Mouse (Mus musculus): ENCODE data around the gene Hist2h3b. TPM values are rescaled to one million over a fixed set of nuclear protein-coding genes. Genes with fewer than 3 reads are reported as not detected.

Hist2h3b gene
- polyA plus RNA-seq, 1 experiment from 2014 or later, result 36.5 TPM

DNA sequence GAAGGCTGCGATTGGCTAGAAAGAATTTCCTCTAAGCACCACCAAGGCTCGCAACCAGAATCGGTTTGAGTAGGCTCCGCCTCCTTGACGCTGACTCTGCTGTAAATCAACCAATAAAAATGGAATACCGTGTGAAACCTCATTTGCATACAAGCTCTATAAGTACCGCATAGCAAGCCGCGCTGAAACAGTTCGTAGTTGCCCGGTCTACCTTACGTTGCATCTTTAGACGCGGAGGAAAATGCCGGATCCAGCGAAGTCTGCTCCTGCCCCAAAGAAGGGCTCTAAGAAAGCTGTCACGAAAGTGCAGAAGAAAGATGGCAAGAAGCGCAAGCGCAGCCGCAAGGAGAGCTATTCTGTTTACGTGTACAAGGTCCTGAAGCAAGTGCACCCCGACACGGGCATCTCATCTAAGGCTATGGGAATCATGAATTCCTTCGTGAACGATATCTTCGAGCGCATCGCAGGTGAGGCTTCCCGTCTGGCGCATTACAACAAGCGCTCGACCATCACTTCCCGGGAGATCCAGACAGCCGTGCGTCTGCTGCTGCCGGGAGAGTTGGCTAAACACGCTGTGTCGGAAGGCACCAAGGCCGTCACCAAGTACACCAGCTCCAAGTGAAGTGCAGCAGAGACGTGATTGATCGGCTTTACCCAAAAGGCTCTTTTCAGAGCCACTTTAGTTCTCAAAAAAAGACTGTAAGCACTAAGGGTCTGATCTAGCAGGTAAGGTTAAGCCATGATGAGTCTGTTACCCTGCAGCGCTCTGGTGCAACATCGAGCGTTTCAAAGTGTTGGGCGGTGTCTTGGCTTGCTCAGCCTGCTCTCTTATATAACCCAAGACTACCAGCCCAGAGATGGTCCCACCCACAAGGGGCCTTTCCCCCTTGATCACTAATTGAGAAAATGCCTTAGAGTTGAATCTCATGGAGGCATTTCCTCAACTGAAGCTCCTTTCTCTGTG lies 1.3 kb downstream of the Hist2h3b start, which contains the start of gene Hist2h2bb:
Gene Hist2h2bb, plus strand, starts transcription at position 242 of the 964 bp plus-strand sequence.
- ATAC-seq (replicated peaks; ENCODE audit: low FRiP score, low read depth), result peak; percentile 95
- peak; percentile 99 for DNase-seq (ENCODE audit: low spot score)
- Histone ChIP-seq H3K4me1 (replicated peaks; ENCODE audit: insufficient read depth, low read length) (peaks cover 6% of the 10 kb centered on the region), H3K27me3 (ENCODE audit: insufficient read depth, low read length) (no peaks in the 10 kb centered on the region), H3K4me2 (ENCODE audit: low read length) (peak within 1 kb of the TSS; percentile 85), H3K4me3 (replicated peaks; ENCODE audit: low read depth, low read length) (peak within 1 kb of the TSS; percentile 54), H3K36me3 (ENCODE audit: insufficient read depth, low read length) (no peaks in the 10 kb centered on the region), H3K9ac (ENCODE audit: low read depth, low read length) (peak within 1 kb of the TSS; percentile 64), H3K27ac (peak within 1 kb of the TSS; percentile 93), H3K9me3 (replicated peaks; ENCODE audit: low read length) (no peaks in the 10 kb centered on the region)
- TF ChIP-seq CTCF (IDR thresholded peaks at IDR 0.05; ENCODE audit: low read depth), result no peak
- WGBS, result under 1% methylated on average over 45 of the region's 45 CpGs

GRCm38 (mm10) chr3:96273591-96274465 lies 5.4 kb downstream of the Hist2h3b start:
- no peak for ATAC-seq (replicated peaks; ENCODE audit: low FRiP score, low read depth)
- WGBS, result 92% methylated on average over 17 of the region's 17 CpGs
- no peak for TF ChIP-seq CTCF (IDR thresholded peaks at IDR 0.05; ENCODE audit: low read depth)

GRCm38 (mm10) chr3:96277428-96277799 lies 9.0 kb downstream of the Hist2h3b start:
- H3K4me3 ChIP-seq (replicated peaks; ENCODE audit: low read depth, low read length), result peak overlapping the region; percentile 44
- H3K4me2 ChIP-seq (ENCODE audit: low read length), result peak overlapping the region; percentile 81
- H3K27ac ChIP-seq, result peak overlapping the region; percentile 60; the same call in 1 of the 2 replicates
- DNase-seq (ENCODE audit: low spot score), result peak; percentile 68
- no peaks in the 10 kb centered on the region for H3K27me3 ChIP-seq (ENCODE audit: insufficient read depth, low read length)
- H3K4me1 ChIP-seq (replicated peaks; ENCODE audit: insufficient read depth, low read length), result no peaks in the 10 kb centered on the region
- H3K9ac ChIP-seq (ENCODE audit: low read depth, low read length), result peak overlapping the region; percentile 59
- H3K36me3 ChIP-seq (ENCODE audit: insufficient read depth, low read length), result no peaks in the 10 kb centered on the region
- TF ChIP-seq CTCF (IDR thresholded peaks at IDR 0.05; ENCODE audit: low read depth), result no peak; the same call in 1 of the 2 replicates
- 20% methylated on average over 8 of the region's 8 CpGs for WGBS
- H3K9me3 ChIP-seq (replicated peaks; ENCODE audit: low read length), result no peaks in the 10 kb centered on the region
- no peak for ATAC-seq (replicated peaks; ENCODE audit: low FRiP score, low read depth)

More at GRCm38 (mm10) chr3:96273591-96274465, 5.4 kb downstream of the Hist2h3b start:
- no peaks in the 10 kb centered on the region for H3K36me3 ChIP-seq (ENCODE audit: insufficient read depth, low read length)
- no peaks in the 10 kb centered on the region for H3K27me3 ChIP-seq (ENCODE audit: insufficient read depth, low read length)
- no peaks in the 10 kb centered on the region; the same call in 1 of the 2 replicates for H3K4me1 ChIP-seq (replicated peaks; ENCODE audit: insufficient read depth, low read length)
- no peak for DNase-seq (ENCODE audit: low spot score)
- H3K27ac ChIP-seq, result no peak overlapping the region
- H3K9me3 ChIP-seq (replicated peaks; ENCODE audit: low read length), result no peaks in the 10 kb centered on the region
- no peak overlapping the region for H3K9ac ChIP-seq (ENCODE audit: low read depth, low read length)
- H3K4me3 ChIP-seq (replicated peaks; ENCODE audit: low read depth, low read length), result no peak overlapping the region
- no peak overlapping the region for H3K4me2 ChIP-seq (ENCODE audit: low read length)

DNA sequence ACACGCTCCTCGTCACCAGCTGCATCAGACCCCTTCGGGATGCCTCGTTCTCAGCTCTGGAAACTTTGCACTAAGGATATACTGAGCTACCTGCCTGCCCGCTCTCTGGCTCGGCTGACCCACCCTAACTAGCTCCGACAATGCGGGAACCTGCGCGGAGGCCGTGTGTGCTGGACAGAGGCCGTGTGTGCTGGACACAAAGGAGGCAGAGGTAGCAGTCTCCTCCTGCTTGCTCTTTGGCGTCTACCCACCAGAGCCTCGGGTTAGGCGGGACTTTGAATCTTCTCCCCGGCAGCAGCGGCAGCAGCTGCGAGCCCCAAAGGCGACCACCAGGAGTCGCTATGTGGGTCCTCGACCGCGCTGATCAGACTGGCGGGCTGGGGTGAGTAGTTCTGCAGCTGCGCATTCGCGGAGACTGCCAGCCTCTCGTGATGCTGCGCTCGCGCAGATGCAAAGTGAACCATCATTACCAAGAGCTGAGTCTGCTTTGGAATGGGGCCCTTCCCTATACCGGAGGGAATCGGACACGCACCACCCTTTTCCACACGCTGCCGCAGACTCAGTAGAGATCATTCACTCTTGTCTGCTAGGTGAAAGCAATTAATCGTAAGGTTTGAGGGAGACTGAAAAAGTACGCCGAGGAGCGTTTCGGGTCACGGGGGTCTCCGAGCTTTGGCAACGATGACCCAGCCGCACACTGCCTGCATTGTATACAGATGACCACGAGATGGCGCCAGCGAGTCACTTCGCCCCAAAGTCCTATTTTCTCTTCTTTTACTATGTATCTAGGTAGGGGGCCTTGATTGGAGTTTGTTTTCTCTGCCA lies 9.6 kb downstream of the Hist2h3b start:
- H3K9me3 ChIP-seq (replicated peaks; ENCODE audit: low read length), result no peaks in the 10 kb centered on the region
- no peaks in the 10 kb centered on the region for H3K36me3 ChIP-seq (ENCODE audit: insufficient read depth, low read length)
- under 1% methylated on average over 49 of the region's 49 CpGs for WGBS
- no peaks in the 10 kb centered on the region for H3K4me1 ChIP-seq (replicated peaks; ENCODE audit: insufficient read depth, low read length)
- H3K27me3 ChIP-seq (ENCODE audit: insufficient read depth, low read length), result peaks cover 3% of the 10 kb centered on the region; the same call in 1 of the 2 replicates
- peak overlapping the region; percentile 59 for H3K9ac ChIP-seq (ENCODE audit: low read depth, low read length)
- ATAC-seq (replicated peaks; ENCODE audit: low FRiP score, low read depth) (peak; percentile 84), DNase-seq (ENCODE audit: low spot score) (peak; percentile 96)
- peak overlapping the region; percentile 44 for H3K4me3 ChIP-seq (replicated peaks; ENCODE audit: low read depth, low read length)
- peak; percentile 79 for TF ChIP-seq CTCF (IDR thresholded peaks at IDR 0.05; ENCODE audit: low read depth)
- peak overlapping the region; percentile 81 for H3K4me2 ChIP-seq (ENCODE audit: low read length)
- H3K27ac ChIP-seq, result peak overlapping the region; percentile 65

GRCm38 (mm10) chr3:96280660-96281059 lies 12.2 kb downstream of the Hist2h3b start:
- no peak for ATAC-seq (replicated peaks; ENCODE audit: low FRiP score, low read depth)
- peaks cover 12% of the 10 kb centered on the region; the same call in 1 of the 2 replicates for H3K27me3 ChIP-seq (ENCODE audit: insufficient read depth, low read length)
- H3K27ac ChIP-seq, result no peak overlapping the region
- WGBS, result 61% methylated on average over 6 of the region's 6 CpGs
- no peak overlapping the region for H3K4me2 ChIP-seq (ENCODE audit: low read length)
- no peaks in the 10 kb centered on the region for H3K9me3 ChIP-seq (replicated peaks; ENCODE audit: low read length)
- H3K4me1 ChIP-seq (replicated peaks; ENCODE audit: insufficient read depth, low read length), result no peaks in the 10 kb centered on the region
- no peaks in the 10 kb centered on the region for H3K36me3 ChIP-seq (ENCODE audit: insufficient read depth, low read length)
- peak; percentile 32; the same call in 1 of the 2 replicates for TF ChIP-seq CTCF (IDR thresholded peaks at IDR 0.05; ENCODE audit: low read depth)
- no peak for DNase-seq (ENCODE audit: low spot score)
- no peak overlapping the region for H3K9ac ChIP-seq (ENCODE audit: low read depth, low read length)
- no peak overlapping the region for H3K4me3 ChIP-seq (replicated peaks; ENCODE audit: low read depth, low read length)

Data from kidney, postnatal 0 days (tissue).